Mouse (Mus musculus): ENCODE measurements around the gene Primpol. TPM values are rescaled to one million over a fixed set of nuclear protein-coding genes. Genes with fewer than 3 reads are reported as not detected.

Primpol gene
- polyA plus RNA-seq, 1 experiment from 2014 or later: 7.6 TPM

DNA sequence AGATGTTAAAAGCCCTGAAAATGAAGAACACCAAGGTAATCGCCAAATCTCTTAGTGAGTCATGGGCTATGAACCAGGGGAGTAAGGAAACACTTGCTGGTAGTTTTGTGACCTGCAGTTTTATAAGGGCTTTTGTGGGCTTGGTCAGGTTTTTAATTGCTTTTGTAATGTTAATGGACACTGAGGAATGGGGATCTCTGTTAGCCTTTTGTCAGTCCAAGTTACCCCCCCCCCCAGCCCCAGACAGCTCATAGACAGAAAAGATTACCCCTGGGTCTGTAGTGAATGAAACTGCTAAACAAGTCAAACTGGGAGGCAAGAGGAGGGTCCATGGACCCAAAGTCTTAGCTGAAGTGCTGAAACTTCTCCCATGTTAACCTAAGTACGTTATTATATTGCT lies 43.6 kb downstream of the Primpol start:
- no peak overlapping the region for H3K4me3 ChIP-seq (ENCODE audit: low read depth, low read length)
- no peak for ATAC-seq
- H3K9me3 ChIP-seq (ENCODE audit: control insufficient read depth): no peaks in the 10 kb centered on the region
- no peaks in the 10 kb centered on the region; the same call in 1 of the 2 replicates for H3K4me1 ChIP-seq (replicated peaks; ENCODE audit: control insufficient read depth, insufficient read depth, low read length)
- no peaks in the 10 kb centered on the region for H3K27me3 ChIP-seq (replicated peaks; ENCODE audit: control insufficient read depth, insufficient read depth, low read length)
- H3K27ac ChIP-seq (ENCODE audit: low read depth, low read length): no peak overlapping the region
- H3K4me2 ChIP-seq (replicated peaks; ENCODE audit: low read depth): no peak overlapping the region
- 93% methylated on average over 2 of the region's 2 CpGs for WGBS
- TF ChIP-seq CTCF (IDR thresholded peaks at IDR 0.05; ENCODE audit: low read depth): no peak
- H3K9ac ChIP-seq (ENCODE audit: low read depth, low read length): no peak overlapping the region
- H3K36me3 ChIP-seq (ENCODE audit: control insufficient read depth, insufficient read depth): peaks cover 37% of the 10 kb centered on the region

DNA sequence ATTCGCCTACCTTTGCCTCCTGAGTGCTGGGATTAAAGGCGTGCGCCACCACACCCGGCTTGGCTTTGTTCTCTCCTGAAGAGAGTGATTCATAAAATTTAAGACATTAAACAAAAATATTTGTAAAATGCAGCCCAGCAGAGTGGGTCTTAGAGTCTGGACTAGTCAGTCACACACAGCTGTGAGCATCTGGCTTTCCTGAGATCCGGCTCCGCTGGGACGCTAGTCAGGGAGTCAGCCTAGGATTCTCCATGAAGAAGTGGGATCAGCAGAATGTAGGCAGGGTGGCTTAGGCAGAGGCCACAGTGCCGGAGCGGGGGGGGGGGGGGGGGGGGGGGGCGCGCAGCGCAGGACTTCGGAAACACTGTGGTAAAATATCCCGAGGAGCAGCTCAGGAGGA lies 46.3 kb downstream of the Primpol start:
- no peak for ATAC-seq
- Histone ChIP-seq H3K36me3 (ENCODE audit: control insufficient read depth, insufficient read depth) (0 out of 2 replicates have a peak, but pooled peaks cover 12% of the 10 kb centered on the region), H3K9me3 (ENCODE audit: control insufficient read depth) (no peaks in the 10 kb centered on the region), H3K4me1 (replicated peaks; ENCODE audit: control insufficient read depth, insufficient read depth, low read length) (no peaks in the 10 kb centered on the region; the same call in 1 of the 2 replicates), H3K4me2 (replicated peaks; ENCODE audit: low read depth) (no peak overlapping the region), H3K9ac (ENCODE audit: low read depth, low read length) (no peak overlapping the region), H3K27me3 (replicated peaks; ENCODE audit: control insufficient read depth, insufficient read depth, low read length) (no peaks in the 10 kb centered on the region), H3K4me3 (ENCODE audit: low read depth, low read length) (no peak overlapping the region), H3K27ac (ENCODE audit: low read depth, low read length) (peak overlapping the region; percentile 60; the same call in 1 of the 2 replicates)
- no peak for TF ChIP-seq CTCF (IDR thresholded peaks at IDR 0.05; ENCODE audit: low read depth)
- 69% methylated on average over 13 of the region's 14 CpGs for WGBS

DNA sequence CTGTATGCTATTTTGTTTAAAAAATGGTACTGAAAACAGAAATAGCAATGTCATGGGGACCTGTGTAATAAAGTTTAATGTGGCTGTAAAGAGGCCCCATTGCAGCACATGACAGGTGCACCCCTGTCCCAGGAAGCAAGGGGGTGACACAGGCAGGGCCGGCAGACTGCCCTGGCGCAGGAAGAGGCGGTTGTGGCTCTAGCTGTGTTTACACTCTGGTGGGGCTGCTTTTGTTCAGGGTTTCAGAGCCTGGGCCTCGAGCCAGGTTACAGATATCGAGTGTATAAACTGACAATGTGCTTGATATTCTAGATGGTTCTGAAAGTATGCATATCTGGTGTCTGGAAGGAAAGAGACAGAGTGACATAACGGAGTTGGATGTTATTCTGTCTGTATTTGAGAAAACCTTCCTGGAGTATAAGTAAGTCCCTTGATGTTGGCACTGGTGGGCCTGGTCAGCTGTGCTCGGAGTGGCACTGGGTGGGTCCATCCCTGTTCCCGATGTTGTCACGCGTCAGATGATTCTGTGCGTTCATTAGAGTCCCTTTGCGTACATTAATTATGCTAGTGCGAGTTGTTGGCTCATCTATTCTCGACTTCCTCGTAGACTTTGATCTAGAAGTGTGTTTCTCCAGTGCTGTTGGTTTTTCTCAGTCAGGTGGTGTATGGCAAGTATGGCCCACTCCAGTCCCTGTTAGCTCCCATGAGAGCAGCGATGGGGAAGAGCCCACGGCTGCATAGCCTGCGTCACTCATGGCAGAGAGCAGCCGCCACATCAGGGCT lies 47.2 kb downstream of the Primpol start:
- Histone ChIP-seq H3K9me3 (ENCODE audit: control insufficient read depth) (no peaks in the 10 kb centered on the region), H3K27ac (ENCODE audit: low read depth, low read length) (peak overlapping the region; percentile 60), H3K4me3 (ENCODE audit: low read depth, low read length) (no peak overlapping the region), H3K36me3 (ENCODE audit: control insufficient read depth, insufficient read depth) (peaks cover 6% of the 10 kb centered on the region; the same call in 1 of the 2 replicates), H3K9ac (ENCODE audit: low read depth, low read length) (no peak overlapping the region), H3K4me2 (replicated peaks; ENCODE audit: low read depth) (peak overlapping the region; percentile 28), H3K27me3 (replicated peaks; ENCODE audit: control insufficient read depth, insufficient read depth, low read length) (no peaks in the 10 kb centered on the region), H3K4me1 (replicated peaks; ENCODE audit: control insufficient read depth, insufficient read depth, low read length) (no peaks in the 10 kb centered on the region; the same call in 1 of the 2 replicates)
- WGBS: 44% methylated on average over 19 of the region's 19 CpGs
- TF ChIP-seq CTCF (IDR thresholded peaks at IDR 0.05; ENCODE audit: low read depth): peak; percentile 49
- ATAC-seq: peak; percentile 86

GRCm38 (mm10) chr8:46568942-46569341 lies 48.1 kb downstream of the Primpol start:
- Histone ChIP-seq H3K27me3 (replicated peaks; ENCODE audit: control insufficient read depth, insufficient read depth, low read length) (no peaks in the 10 kb centered on the region), H3K27ac (ENCODE audit: low read depth, low read length) (no peak overlapping the region), H3K9me3 (ENCODE audit: control insufficient read depth) (no peaks in the 10 kb centered on the region), H3K4me1 (replicated peaks; ENCODE audit: control insufficient read depth, insufficient read depth, low read length) (no peaks in the 10 kb centered on the region; the same call in 1 of the 2 replicates), H3K4me3 (ENCODE audit: low read depth, low read length) (no peak overlapping the region), H3K9ac (ENCODE audit: low read depth, low read length) (no peak overlapping the region), H3K36me3 (ENCODE audit: control insufficient read depth, insufficient read depth) (peaks cover under 1% of the 10 kb centered on the region; the same call in 1 of the 2 replicates), H3K4me2 (replicated peaks; ENCODE audit: low read depth) (no peak overlapping the region)
- WGBS: 47% methylated on average over 2 of the region's 2 CpGs
- ATAC-seq: no peak
- peak; percentile 64 for TF ChIP-seq CTCF (IDR thresholded peaks at IDR 0.05; ENCODE audit: low read depth)

- no peak overlapping the region for H3K27ac ChIP-seq (ENCODE audit: low read depth, low read length)
- TF ChIP-seq CTCF (IDR thresholded peaks at IDR 0.05; ENCODE audit: low read depth): no peak
- no peaks in the 10 kb centered on the region; the same call in 1 of the 2 replicates for H3K4me1 ChIP-seq (replicated peaks; ENCODE audit: control insufficient read depth, insufficient read depth, low read length)
- H3K9ac ChIP-seq (ENCODE audit: low read depth, low read length): no peak overlapping the region
- 82% methylated on average over 8 of the region's 8 CpGs for WGBS
- ATAC-seq: no peak
- no peaks in the 10 kb centered on the region; the same call in 1 of the 2 replicates for H3K36me3 ChIP-seq (ENCODE audit: control insufficient read depth, insufficient read depth)
- no peak overlapping the region for H3K4me2 ChIP-seq (replicated peaks; ENCODE audit: low read depth)
- H3K27me3 ChIP-seq (replicated peaks; ENCODE audit: control insufficient read depth, insufficient read depth, low read length): no peaks in the 10 kb centered on the region
- no peaks in the 10 kb centered on the region for H3K9me3 ChIP-seq (ENCODE audit: control insufficient read depth)
- H3K4me3 ChIP-seq (ENCODE audit: low read depth, low read length): no peak overlapping the region
Observed at GRCm38 (mm10) chr8:46567946-46568345, 49.1 kb downstream of the Primpol start.

DNA sequence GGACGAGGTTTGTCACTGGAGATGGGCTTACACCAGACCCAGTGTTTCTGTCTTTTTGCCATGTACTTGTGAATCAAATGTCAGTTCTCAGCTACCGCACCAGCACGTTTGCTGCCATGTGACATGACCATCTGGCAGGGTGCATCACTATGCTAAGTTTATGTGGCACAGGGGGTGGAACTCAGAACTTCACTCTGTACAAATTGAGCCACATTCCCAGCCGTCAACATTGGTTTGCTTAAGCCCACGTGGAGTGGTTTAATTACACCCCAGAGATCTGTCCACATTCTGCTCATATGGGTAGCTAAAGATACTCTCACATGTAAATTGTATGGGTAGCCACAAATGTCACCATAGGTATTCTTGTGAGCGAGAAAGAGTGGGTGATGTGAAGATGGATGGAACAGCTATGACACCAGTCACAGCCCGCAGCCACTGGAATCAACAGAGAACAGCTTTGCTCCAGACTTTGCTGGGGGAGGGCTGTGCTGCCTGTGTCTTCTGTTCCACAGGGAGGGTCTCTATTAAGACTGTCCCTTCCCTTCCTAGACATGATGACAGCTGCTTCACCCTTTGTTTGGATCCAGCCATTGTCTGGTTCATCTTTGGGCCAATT lies 50.0 kb downstream of the Primpol start:
- WGBS: 84% methylated on average over 7 of the region's 7 CpGs
- ATAC-seq: no peak
- no peak for TF ChIP-seq CTCF (IDR thresholded peaks at IDR 0.05; ENCODE audit: low read depth)

More for the DNA sequence above, 50.0 kb downstream of the Primpol start:
- H3K9ac ChIP-seq (ENCODE audit: low read depth, low read length): no peak overlapping the region
- no peaks in the 10 kb centered on the region for H3K9me3 ChIP-seq (ENCODE audit: control insufficient read depth)
- H3K4me1 ChIP-seq (replicated peaks; ENCODE audit: control insufficient read depth, insufficient read depth, low read length): no peaks in the 10 kb centered on the region; the same call in 1 of the 2 replicates
- H3K4me3 ChIP-seq (ENCODE audit: low read depth, low read length): no peak overlapping the region
- no peak overlapping the region for H3K27ac ChIP-seq (ENCODE audit: low read depth, low read length)
- H3K27me3 ChIP-seq (replicated peaks; ENCODE audit: control insufficient read depth, insufficient read depth, low read length): no peaks in the 10 kb centered on the region
- H3K36me3 ChIP-seq (ENCODE audit: control insufficient read depth, insufficient read depth): no peaks in the 10 kb centered on the region; the same call in 1 of the 2 replicates
- H3K4me2 ChIP-seq (replicated peaks; ENCODE audit: low read depth): no peak overlapping the region
